Mouse (Mus musculus) lung, postnatal 10 days (tissue): ENCODE results near the gene Havcr2.
"Not testable (repeated sequence)": the region's sequence is repeated elsewhere in the genome, so short reads cannot be mapped to it uniquely, and the experiment has no call there.

ENCODE experiments used
- DNase-seq: peaks from one replicate; pipeline ENCODE4 v3.0.0; 2021

The Havcr2 gene

DNA sequence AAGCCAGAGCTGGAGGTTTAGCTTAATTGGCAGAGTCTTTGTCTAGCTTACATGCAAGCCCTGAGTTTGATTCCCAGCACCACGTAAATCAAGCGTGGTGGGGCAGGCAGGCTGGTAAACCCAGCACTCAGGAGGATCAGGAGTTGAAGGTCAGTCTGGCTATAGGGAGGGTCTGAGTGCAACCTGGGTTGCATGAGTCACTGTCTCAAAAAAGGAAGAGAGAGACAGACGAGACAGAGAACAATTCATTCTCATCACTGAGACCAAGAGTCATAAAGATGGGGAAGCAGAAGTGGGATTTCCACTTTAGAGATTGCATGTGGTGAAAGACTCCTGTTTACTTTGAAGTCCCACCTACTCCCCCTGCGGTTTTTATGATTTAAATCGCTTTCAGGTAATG, 6.6 kb downstream of the Havcr2 start:
- DNase-seq = no peak

DNA sequence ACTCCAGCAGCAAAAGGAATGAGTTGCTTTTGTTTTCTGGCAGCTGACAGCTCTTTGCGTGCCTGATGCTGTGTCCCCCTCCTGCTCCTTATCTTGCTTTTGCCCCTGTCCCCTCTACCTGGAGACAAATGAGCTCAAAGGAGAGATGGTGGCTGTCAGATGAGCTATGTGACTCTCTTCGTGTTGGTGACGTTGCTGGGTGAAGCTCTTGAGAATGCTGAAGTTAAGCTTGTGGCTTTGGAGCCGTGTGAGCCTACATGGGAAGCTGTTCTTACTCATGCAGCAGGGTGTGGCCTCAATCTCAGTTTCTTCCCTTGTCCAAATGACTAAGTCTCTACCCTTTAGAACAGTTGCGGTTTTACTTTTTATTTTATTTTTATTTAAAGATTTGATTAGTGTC, 7.2 kb downstream of the Havcr2 start:
- no peak for DNase-seq

DNA sequence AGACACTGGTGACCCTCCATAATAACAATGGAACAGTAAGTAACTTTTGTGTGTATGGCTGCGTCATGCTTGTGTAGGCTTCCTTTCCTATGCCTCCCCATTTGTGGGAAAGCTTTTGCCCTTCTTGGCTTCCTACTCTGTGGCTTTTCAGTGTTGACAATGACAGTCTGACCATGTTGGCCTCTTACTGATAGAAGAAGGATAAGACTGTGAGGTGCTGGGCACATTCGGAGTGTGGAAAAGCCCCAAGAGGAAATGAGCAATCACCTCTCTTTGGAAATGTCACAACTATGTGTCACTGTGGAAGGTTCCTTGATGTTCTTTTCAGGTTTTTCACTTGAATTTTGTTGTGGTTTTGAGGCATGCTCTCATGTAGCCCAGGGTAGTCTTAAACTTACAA, 12.1 kb downstream of the Havcr2 start:
- no peak for DNase-seq

DNA sequence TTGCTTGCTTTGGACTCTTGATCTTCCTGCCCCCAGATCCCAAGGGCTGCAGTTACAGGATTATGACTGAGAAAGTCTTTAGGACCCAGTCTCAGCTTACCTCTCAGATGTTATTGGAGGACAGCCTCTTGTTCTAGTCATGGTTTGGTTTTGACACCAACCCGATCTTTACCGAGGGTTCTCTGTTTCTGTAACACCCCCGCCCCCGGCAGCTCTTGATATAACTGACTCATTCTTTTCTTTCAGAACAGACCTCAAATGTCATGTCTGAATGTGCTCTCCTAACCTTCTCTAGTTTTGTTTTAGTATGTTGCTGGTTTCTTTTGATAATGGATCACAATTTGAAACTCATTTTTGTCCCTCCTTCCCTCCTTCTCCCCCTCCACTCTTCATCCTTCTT, 19.5 kb downstream of the Havcr2 start:
- no peak for DNase-seq

DNA sequence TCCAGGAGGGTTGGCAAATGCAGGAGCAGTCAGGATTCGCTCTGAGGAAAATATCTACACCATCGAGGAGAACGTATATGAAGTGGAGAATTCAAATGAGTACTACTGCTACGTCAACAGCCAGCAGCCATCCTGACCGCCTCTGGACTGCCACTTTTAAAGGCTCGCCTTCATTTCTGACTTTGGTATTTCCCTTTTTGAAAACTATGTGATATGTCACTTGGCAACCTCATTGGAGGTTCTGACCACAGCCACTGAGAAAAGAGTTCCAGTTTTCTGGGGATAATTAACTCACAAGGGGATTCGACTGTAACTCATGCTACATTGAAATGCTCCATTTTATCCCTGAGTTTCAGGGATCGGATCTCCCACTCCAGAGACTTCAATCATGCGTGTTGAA, 24.6 kb downstream of the Havcr2 start:
- no peak for DNase-seq

DNA sequence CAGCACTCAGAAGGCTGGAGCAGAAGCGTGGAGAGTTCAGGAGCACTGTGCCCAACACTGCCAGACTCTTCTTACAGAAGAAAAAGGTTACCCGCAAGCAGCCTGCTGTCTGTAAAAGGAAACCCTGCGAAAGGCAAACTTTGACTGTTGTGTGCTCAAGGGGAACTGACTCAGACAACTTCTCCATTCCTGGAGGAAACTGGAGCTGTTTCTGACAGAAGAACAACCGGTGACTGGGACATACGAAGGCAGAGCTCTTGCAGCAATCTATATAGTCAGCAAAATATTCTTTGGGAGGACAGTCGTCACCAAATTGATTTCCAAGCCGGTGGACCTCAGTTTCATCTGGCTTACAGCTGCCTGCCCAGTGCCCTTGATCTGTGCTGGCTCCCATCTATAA, 25.8 kb downstream of the Havcr2 start:
- DNase-seq = no peak

DNA sequence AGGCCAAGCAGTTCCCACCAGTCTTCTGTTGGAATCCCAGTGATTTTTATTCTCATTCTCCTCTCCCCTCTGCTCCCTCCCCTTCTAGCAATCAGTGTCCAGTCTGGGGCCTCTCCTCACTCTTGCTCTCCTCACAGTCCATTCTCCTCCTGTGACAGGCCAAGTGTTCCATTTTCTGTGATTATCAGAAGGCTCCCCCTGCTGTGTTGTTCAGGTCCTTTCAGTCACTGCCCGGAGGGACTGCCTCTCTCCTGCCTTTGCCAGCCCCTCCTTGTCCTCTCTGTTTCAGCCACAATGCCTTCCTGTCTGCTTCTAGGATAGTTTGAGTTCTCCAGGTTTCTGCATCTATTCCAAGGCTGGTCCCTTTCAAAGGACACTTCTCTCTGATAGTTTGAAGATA, 33.5 kb downstream of the Havcr2 start:
- peak; percentile 18 for DNase-seq

DNA sequence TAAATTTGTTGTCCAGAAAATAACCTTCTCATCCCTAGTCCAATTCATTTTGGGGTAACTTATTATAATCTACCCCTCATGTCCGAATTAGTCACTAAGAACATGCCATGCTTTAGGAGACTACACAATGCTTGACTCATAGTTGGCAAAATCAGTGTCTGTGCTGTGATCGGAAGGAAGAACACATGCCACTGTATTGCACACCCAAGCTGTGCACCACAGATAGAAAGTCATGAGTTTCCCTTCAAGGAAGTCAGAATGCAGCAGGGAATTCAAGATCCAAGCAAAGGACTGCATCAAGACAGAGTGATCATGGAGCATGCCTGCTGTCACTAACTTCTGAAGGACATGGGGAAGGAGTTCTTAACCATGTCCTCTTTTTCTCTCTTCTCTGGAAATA, 33.9 kb downstream of the Havcr2 start:
- no peak for DNase-seq

DNA sequence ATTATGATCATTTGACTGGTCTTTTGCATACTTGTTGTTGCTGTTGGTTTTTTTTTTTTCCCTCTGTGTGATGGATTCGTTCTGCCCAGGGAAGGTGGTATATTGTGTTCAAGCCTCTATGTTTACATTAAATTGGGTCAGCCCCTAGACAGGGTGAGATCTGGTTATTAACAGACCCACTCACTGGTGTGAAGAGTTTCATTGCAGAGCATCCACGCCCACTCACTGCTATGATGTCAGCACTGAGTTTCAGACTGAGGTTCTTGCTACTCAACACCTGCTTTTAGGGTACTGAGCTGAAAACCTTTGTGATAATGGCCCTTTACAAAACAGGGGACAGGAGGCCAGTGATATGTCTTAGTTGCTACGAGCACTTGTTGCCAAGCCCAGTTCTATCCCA, 52.4 kb downstream of the Havcr2 start:
- no peak for DNase-seq

DNA sequence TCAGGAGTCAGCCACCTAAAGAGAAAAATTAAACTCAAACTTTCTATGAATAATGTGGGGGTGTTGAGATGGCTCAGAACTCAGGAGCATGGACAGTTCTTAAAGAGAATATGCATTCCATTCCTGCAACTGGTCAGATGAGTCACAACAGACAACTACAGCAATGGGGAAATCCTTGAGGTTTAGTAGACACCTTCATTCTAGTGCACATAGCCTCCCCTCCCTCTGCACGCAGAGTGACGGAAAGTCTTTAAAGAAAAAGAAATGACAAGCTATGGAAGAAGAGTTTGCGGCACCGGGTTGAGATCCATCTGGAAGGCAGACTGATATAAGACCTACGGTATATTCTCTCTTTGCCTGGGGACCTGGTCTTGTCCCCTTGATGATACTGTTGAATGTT, 55.2 kb downstream of the Havcr2 start:
- DNase-seq = no peak

DNA sequence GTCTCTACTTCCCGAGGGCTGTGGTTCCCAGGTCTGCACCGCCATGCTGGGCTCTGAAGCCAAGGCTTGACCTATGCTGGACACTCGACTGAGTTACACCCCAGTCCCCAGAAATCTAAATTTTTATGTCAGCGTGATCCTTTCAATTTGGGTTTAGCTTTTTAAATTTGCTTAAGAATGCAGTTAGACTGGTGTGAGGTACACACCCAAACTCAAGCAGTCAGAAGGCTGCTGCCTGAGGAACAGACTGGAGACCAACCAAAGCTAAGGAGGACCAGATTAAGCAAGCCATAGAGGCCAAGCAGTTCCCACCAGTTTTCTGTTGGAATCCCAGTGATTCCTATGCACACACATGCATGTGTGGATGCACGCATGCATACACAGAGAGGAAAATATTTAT, 66.6 kb downstream of the Havcr2 start:
- not testable (repeated sequence) for DNase-seq

DNA sequence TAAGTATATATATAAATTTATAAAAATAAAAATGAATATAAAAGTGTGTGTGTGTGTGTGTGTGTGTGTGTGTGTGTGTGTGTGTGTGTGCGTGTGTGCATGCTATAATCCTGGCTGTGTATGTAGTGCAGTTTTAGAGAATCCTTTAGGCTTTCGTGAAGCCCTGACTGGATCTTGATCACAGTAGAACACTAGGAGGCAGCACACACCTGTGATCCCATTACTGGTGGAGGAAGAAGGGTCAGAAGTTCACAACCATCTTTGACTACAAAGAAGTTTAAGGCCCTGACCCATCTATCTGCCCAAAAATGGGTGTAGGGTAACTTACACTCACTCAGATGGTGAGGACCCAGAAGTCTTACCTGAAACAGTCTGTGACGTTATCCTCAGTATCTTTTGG, 68.0 kb downstream of the Havcr2 start:
- no peak for DNase-seq

DNA sequence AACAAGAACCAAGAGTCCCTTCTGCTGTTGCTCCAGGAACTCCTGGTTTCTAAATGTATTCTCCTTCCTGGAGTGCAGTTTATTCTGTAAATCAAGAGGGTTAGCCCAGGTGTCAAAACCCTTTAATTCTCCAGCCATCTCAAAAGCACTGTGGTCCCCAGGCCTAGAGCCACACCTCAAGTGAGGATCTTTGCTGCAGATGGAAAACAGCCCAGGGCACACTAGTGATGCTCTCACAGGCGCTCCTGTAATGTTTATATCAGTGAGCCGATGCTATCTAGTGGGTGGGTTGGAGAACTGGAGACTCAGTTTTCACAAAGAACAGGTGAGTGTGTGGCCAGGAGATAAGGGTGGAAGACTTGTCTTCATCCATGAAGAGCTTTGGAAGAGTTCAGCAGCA, 69.2 kb downstream of the Havcr2 start, which contains the start of gene Gm12169:
Gm12169 (plus strand) TSS at position 301 of the 400 bp plus-strand sequence.
- no peak for DNase-seq

DNA sequence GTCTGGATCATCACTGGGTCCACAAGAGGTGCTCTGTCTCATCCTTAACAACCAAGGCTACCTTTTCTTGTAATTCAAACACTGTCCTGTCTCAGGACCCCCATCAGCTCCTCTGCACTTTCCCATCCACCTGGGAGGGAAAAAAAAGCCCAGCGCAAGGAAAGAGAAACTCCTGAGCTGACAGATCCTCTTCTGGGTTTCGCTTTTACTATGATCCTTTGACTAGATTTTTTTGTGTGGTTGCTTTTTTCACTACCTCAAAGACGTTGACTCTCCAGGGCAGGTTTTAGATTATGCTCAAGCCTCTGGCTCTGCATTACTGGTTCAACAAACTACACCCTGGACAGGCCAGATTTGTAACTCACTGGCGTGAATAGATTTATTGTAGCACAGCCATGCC, 75.4 kb downstream of the Havcr2 start:
- no peak for DNase-seq
